ENCODE assay signal across 8 mouse cellular contexts in genomic region chr7:120835449-120836359, GRCm38 (mm10). TPM values are rescaled to one million over a fixed set of nuclear protein-coding genes. Genes with fewer than 3 reads are reported as not detected.
DNase-seq lines count a peak whose midpoint lies in the region; ATAC-seq and TF ChIP-seq lines count a peak whose summit lies in the region.

No protein-coding gene starts in this region.

- no peak overlapping the region for H3K27ac ChIP-seq in forebrain, embryonic 11.5 days (ENCODE audit: low read depth, low read length)
- H3K27ac ChIP-seq in heart, embryonic 16.5 days (ENCODE audit: low read length), result peak overlapping the region; percentile 82
- H3K27ac ChIP-seq in liver, embryonic 14.5 days, result peak overlapping the region; percentile 87
- peak overlapping the region; percentile 84 for H3K27ac ChIP-seq in stomach, embryonic 15.5 days

- TF ChIP-seq EP300 in liver, embryonic 14.5 days (IDR thresholded peaks at IDR 0.05; ENCODE audit: low read depth), result peak; percentile 2; the same call in 1 of the 2 replicates

- 1% methylated on average over 41 of the region's 41 CpGs for WGBS in forebrain, embryonic 11.5 days
- under 1% methylated on average over 41 of the region's 41 CpGs for WGBS in heart, embryonic 16.5 days
- WGBS in liver, embryonic 14.5 days (ENCODE audit: insufficient replicate concordance), result under 1% methylated on average over 41 of the region's 41 CpGs
- under 1% methylated on average over 41 of the region's 41 CpGs for WGBS in stomach, embryonic 15.5 days

- peak overlapping the region; percentile 54 for H3K4me2 ChIP-seq in forebrain, embryonic 11.5 days (ENCODE audit: low read depth, low read length, severe bottlenecking)
- peak overlapping the region; percentile 75 for H3K4me2 ChIP-seq in heart, embryonic 16.5 days (ENCODE audit: low read depth, low read length)
- peak overlapping the region; percentile 78 for H3K4me2 ChIP-seq in liver, embryonic 14.5 days (ENCODE audit: low read depth)
- peak overlapping the region; percentile 56 for H3K4me2 ChIP-seq in stomach, embryonic 15.5 days

- no peaks in the 10 kb centered on the region for H3K36me3 ChIP-seq in E14TG2a.4 (ENCODE audit: insufficient read depth, low read length)
- H3K36me3 ChIP-seq in forebrain, embryonic 11.5 days (ENCODE audit: control insufficient read depth, insufficient read depth, low read length), result no peaks in the 10 kb centered on the region
- no peaks in the 10 kb centered on the region for H3K36me3 ChIP-seq in heart, embryonic 16.5 days (ENCODE audit: control insufficient read depth, insufficient read depth)
- H3K36me3 ChIP-seq in liver, embryonic 14.5 days (replicated peaks; ENCODE audit: control insufficient read depth, insufficient read depth, low read depth), result no peaks in the 10 kb centered on the region
- no peaks in the 10 kb centered on the region for H3K36me3 ChIP-seq in stomach, embryonic 15.5 days

- peak overlapping the region; percentile 51; the same call in 1 of the 2 replicates for H3K9ac ChIP-seq in forebrain, embryonic 11.5 days (ENCODE audit: low read length)
- peak overlapping the region; percentile 76 for H3K9ac ChIP-seq in heart, embryonic 16.5 days (ENCODE audit: low read length)
- H3K9ac ChIP-seq in liver, embryonic 14.5 days (replicated peaks), result peak overlapping the region; percentile 72
- H3K9ac ChIP-seq in stomach, embryonic 15.5 days, result peak overlapping the region; percentile 46; the same call in 1 of the 2 replicates

- H3K4me3 ChIP-seq in E14TG2a.4 (replicated peaks; ENCODE audit: low read length), result peak overlapping the region; percentile 79
- peak overlapping the region; percentile 60 for H3K4me3 ChIP-seq in forebrain, embryonic 11.5 days (ENCODE audit: low read depth, low read length)
- H3K4me3 ChIP-seq in heart, embryonic 16.5 days (ENCODE audit: low read length), result peak overlapping the region; percentile 81
- H3K4me3 ChIP-seq in liver, embryonic 14.5 days (ENCODE audit: insufficient read depth in 1 of 2, low read depth in 2 of 2, low read length in 2 of 2), result peak overlapping the region; percentile 59 to 94
- peak overlapping the region; percentile 67 for H3K4me3 ChIP-seq in stomach, embryonic 15.5 days (replicated peaks)

- peak; percentile 91 for DNase-seq in c-Kit-positive CD71-positive TER-119-negative erythroid progenitor cells, embryonic 14.5 days (ENCODE audit: low read depth)
- DNase-seq in forebrain, embryonic 11.5 days (ENCODE audit: low spot score), result peak; percentile 96
- DNase-seq in kidney, postnatal 25 days, result peak; percentile 93 to 97
- DNase-seq in liver, embryonic 14.5 days (ENCODE audit: low read depth in 3 of 3, low spot score in 3 of 3), result peak; percentile 88 to 91 (median 90)
- DNase-seq in neural tube, embryonic 10.5 days (ENCODE audit: extremely low spot score, low spot score), result peak; percentile 96

- peak; percentile 91 for ATAC-seq in forebrain, embryonic 11.5 days (replicated peaks; ENCODE audit: low FRiP score)
- peak; percentile 84 for ATAC-seq in heart, embryonic 16.5 days (replicated peaks; ENCODE audit: extremely low read depth, insufficient read depth, low FRiP score)
- ATAC-seq in liver, embryonic 14.5 days (ENCODE audit: insufficient read depth), result peak; percentile 82
- peak; percentile 84 for ATAC-seq in stomach, embryonic 15.5 days (ENCODE audit: insufficient read depth, low FRiP score, low read depth)

- H3K9me3 ChIP-seq in E14TG2a.4 (ENCODE audit: low read length), result no peaks in the 10 kb centered on the region
- no peaks in the 10 kb centered on the region for H3K9me3 ChIP-seq in forebrain, embryonic 11.5 days (ENCODE audit: control insufficient read depth, low read length)
- H3K9me3 ChIP-seq in heart, embryonic 16.5 days (replicated peaks; ENCODE audit: control insufficient read depth, low read length), result no peaks in the 10 kb centered on the region
- no peaks in the 10 kb centered on the region for H3K9me3 ChIP-seq in liver, embryonic 14.5 days (ENCODE audit: control insufficient read depth, low read length)
- no peaks in the 10 kb centered on the region for H3K9me3 ChIP-seq in stomach, embryonic 15.5 days

- H3K4me1 ChIP-seq in E14TG2a.4 (replicated peaks; ENCODE audit: low read depth, low read length), result peaks cover 32% of the 10 kb centered on the region
- H3K4me1 ChIP-seq in forebrain, embryonic 11.5 days (replicated peaks; ENCODE audit: control insufficient read depth, insufficient read depth, low read length), result no peaks in the 10 kb centered on the region
- H3K4me1 ChIP-seq in heart, embryonic 16.5 days (ENCODE audit: control insufficient read depth, insufficient read depth, low read length), result 0 out of 2 replicates have a peak, but pooled peaks cover 4% of the 10 kb centered on the region
- peaks cover 25% of the 10 kb centered on the region in 2 experiments for H3K4me1 ChIP-seq in liver, embryonic 14.5 days (replicated peaks; ENCODE audit: control insufficient read depth in 2 of 2, insufficient read depth in 2 of 2, low read length in 1 of 2)
- H3K4me1 ChIP-seq in stomach, embryonic 15.5 days, result peaks cover 8% of the 10 kb centered on the region

- TF ChIP-seq CTCF in E14TG2a.4 (conservative IDR thresholded peaks at IDR 0.05; ENCODE audit: low read length), result peak; percentile 53
- peak; percentile 100 for TF ChIP-seq CTCF in liver, embryonic 14.5 days (IDR thresholded peaks at IDR 0.05; ENCODE audit: low read depth)

- peaks cover 71% of the 10 kb centered on the region for H3K27me3 ChIP-seq in E14TG2a.4 (ENCODE audit: insufficient read depth, low read length)
- peaks cover 8% of the 10 kb centered on the region for H3K27me3 ChIP-seq in forebrain, embryonic 11.5 days (ENCODE audit: control insufficient read depth, insufficient read depth, low read length)
- H3K27me3 ChIP-seq in heart, embryonic 16.5 days (ENCODE audit: control insufficient read depth, insufficient read depth, low read length), result no peaks in the 10 kb centered on the region
- H3K27me3 ChIP-seq in liver, embryonic 14.5 days (ENCODE audit: control insufficient read depth, insufficient read depth, low read length), result peaks cover 2% of the 10 kb centered on the region
- no peaks in the 10 kb centered on the region for H3K27me3 ChIP-seq in stomach, embryonic 15.5 days (replicated peaks)

RNA-seq across cellular contexts. Expression of gene Eef2k, which starts 6.9 kb away (rescaled TPM):
- polyA plus RNA-seq in forebrain, embryonic 11.5 days (2014; fragmentation: Nextera tagmentation; extraction: Ambion mirVana), result 10.0 and 12.7 TPM in 2 replicates
- polyA plus RNA-seq in heart, embryonic 16.5 days (2015; fragmentation: Nextera tagmentation; extraction: Ambion mirVana), result 35.8 and 42.5 TPM in 2 replicates
- polyA plus RNA-seq in liver, embryonic 14.5 days (2012; rRNA removed), result 21.5 and 30.2 TPM in 2 replicates
- 13.4 and 14.5 TPM in 2 replicates for polyA plus RNA-seq in liver, embryonic 14.5 days (2014; fragmentation: Nextera tagmentation; extraction: Ambion mirVana)
- 54.3 and 58.0 TPM in 2 replicates for polyA plus RNA-seq in stomach, embryonic 15.5 days (2015; fragmentation: Nextera tagmentation; extraction: Ambion mirVana)

RNA-seq across cellular contexts. Expression of gene Gm5737, which starts 23.5 kb away (rescaled TPM):
- not detected in 2 replicates for polyA plus RNA-seq in forebrain, embryonic 11.5 days (2014; fragmentation: Nextera tagmentation; extraction: Ambion mirVana)
- not detected in 2 replicates for polyA plus RNA-seq in heart, embryonic 16.5 days (2015; fragmentation: Nextera tagmentation; extraction: Ambion mirVana)
- not detected in 2 replicates for polyA plus RNA-seq in liver, embryonic 14.5 days (2012; rRNA removed)
- polyA plus RNA-seq in liver, embryonic 14.5 days (2014; fragmentation: Nextera tagmentation; extraction: Ambion mirVana), result not detected in 2 replicates
- polyA plus RNA-seq in stomach, embryonic 15.5 days (2015; fragmentation: Nextera tagmentation; extraction: Ambion mirVana), result not detected in 2 replicates
